Mouse (Mus musculus) myocyte (in vitro differentiated cells): ENCODE data around the gene Zpbp2.

Experiments used
- MYOD1 ChIP-seq, 3 experiments: IDR thresholded peaks; one replicate each; pipeline ENCODE4 v1.6.1; 2011; ENCODE audit warnings: control low read depth in 2 of 3, low read depth in 2 of 3, mild to moderate bottlenecking in 2 of 3, moderate library complexity in 1 of 3; ENCODE audit not compliant: insufficient read length in 2 of 3, control insufficient read depth in 1 of 3
- POLR2A ChIP-seq: IDR thresholded peaks from one replicate; pipeline ENCODE4 v1.6.1; 2011; ENCODE audit warnings: low read depth, mild to moderate bottlenecking, control low read depth, moderate library complexity; ENCODE audit not compliant: insufficient read length
- TCF3 ChIP-seq: IDR thresholded peaks from one replicate; pipeline ENCODE4 v1.6.1; 2011; ENCODE audit warnings: low read depth, control low read depth; ENCODE audit not compliant: insufficient read length
- USF1 ChIP-seq: IDR thresholded peaks from one replicate; pipeline ENCODE4 v1.6.1; 2011; ENCODE audit warnings: low read depth, mild to moderate bottlenecking, control low read depth, moderate library complexity

DNA sequence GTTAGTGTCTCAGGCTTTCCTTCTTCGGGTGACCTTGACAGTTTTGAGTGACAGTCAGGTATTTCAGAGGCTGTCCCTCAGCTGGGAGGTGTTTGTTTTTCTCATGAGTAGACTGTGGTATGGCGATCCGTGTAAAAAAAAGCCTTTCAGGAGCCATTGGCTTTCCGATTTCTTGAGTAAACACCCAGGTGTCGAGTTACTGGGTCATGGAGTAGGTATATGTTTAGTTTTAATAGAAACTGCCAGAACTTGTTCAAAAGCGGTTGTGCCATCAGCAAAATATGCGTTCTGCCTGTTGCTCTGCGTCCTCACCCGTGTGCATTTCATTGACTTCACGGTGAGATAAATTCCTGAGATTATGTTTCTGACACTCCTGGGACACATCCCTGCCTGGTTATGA is 30.4 kb upstream of the Zpbp2 start:
- TF ChIP-seq USF1, result no peak
- TF ChIP-seq POLR2A, result no peak
- no peak for TF ChIP-seq TCF3
- TF ChIP-seq MYOD1 (IDR thresholded peaks at IDR 0.05; ENCODE audit: control insufficient read depth in 1 of 3, insufficient read length in 2 of 3, low read depth in 2 of 3), result no peak
